Mouse (Mus musculus) kidney, adult 18-20 months (tissue): ENCODE data around the gene Ifnb1.

Experiments used
- DNase-seq: peaks from one replicate; pipeline ENCODE4 v3.0.0; 2021

Gene Ifnb1

GRCm38 (mm10) chr4:88496321-88497018, 26.1 kb downstream of the Ifnb1 start:
- DNase-seq, result peak; percentile 32

DNA sequence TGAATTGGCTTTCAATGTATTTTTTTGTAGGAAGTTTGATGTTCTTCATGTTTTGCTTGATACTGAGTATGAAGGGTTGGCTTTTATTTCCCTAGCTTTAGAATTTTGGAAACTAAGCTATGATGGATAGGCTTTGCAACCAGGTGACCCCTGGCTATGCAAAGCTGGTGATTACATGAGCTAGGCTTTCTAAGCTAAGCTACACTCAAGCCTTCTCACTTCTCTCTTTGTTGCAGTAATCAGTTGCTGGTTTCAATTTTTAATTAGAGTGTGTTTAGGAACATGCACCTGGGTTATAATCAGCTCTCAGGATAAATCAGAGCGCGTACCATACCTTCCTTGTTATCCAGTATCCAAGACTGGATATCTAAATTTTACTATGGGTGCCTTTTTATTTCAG, 33.0 kb downstream of the Ifnb1 start:
- no peak for DNase-seq

DNA sequence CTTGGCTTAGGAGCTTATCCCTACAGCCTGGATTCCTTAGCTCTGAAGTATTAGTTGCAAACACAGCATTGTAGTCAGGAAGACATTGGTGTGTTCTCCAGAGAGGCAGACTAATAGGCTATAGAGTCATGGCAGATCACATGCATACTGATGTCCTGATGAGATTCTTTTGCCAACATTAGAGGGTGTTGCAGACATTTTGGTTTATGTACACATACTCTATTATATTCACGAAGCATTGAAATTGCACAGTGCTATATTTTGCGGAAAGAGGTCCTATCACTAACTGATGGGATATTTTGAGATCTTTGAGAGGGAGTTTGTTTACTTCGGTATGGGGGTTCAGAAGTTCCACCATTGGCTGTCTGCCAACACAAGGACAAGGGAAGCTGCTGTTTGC, 34.5 kb downstream of the Ifnb1 start:
- no peak for DNase-seq

DNA sequence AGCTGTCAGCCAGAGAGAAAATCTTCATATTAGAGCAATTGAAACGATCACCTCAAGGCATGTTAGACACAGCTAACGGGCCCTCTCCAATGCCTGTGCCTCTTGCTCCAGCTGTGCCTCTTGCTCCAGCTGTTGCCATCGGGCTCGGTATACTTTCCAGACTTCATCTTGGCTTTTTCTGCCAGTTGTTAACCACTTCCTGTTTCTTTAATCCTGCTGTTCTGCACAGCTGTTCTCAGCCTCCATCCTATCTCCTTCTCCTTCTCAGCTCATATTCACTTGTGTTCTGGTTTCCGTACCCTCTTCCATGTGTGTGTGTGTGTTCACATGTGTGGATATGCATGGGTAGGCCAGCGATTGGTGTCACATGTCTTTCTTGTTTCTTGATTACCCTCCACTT, 42.4 kb downstream of the Ifnb1 start:
- no peak for DNase-seq

- no peak for DNase-seq
Observed at GRCm38 (mm10) chr4:88478809-88479186, 43.8 kb downstream of the Ifnb1 start.

DNA sequence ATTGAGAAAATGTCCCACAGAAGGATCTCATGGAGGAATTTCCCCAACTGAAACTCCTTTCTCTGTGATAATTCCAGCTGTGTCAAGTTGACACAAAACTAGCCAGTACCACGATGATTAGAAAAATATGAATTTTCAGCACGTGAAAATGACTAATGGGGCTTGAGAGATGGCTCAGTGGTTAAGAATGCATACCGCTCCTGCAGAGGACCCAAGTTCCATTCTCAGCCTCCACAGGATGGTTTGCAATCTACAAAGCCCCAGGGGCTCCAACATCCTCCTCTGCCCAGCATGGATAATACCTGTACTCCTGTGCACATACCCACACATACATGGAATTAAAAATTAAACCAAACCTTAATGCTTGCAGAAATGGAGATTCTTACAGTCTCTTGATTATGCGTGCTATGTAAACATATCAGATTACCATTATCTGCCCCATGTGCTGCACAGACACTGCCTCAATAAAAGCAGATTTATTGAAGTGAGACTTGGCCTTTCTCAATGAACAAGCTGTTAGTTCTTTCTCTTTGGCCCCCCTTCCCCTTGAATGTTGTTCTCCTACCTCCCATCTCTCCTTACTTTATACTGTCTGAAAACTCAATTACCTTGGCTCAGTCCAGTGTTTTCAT, 44.3 kb downstream of the Ifnb1 start:
- no peak for DNase-seq

- no peak for DNase-seq
Observed at GRCm38 (mm10) chr4:88476511-88477210, 45.9 kb downstream of the Ifnb1 start.

DNA sequence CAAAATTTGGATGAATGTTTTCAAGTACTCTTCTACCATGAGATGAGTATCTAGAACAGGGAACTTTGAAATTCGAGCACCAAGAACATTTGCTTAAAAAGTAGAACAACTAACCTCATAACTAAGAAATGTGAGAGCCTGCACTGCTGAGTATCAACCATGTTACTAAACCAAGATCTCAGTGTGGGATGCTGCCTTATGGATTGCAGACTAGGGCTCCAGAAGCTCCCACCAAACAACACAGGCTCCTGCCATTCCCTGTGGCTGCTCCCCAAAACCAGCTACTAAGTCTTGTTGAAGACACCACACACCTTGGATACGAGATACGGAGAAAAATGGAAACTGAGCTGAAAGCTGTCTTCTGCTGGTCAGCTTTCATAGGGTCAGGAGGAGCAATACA, 46.5 kb downstream of the Ifnb1 start:
- DNase-seq, result no peak
